Mouse (Mus musculus) CH12.LX (cell line): ENCODE results near the gene Il18r1. TPM values are rescaled to one million over a fixed set of nuclear protein-coding genes. Genes with fewer than 3 reads are reported as not detected.

Experiments used
- DNase-seq: peaks from one replicate; pipeline ENCODE4 v3.0.0-alpha.2; 2013; ENCODE audit errors: extremely low read depth
- H3K27ac ChIP-seq: 2 replicates; pipeline ENCODE4 v1.5.1; 2012; ENCODE audit warnings: low read depth, mild to moderate bottlenecking, control low read depth, moderate library complexity; ENCODE audit not compliant: insufficient read depth
- H3K27me3 ChIP-seq: replicated peaks from 2 replicates; pipeline ENCODE3; 2012; ENCODE audit warnings: inconsistent platforms
- H3K36me3 ChIP-seq, 2 experiments: replicated peaks in 1 of 2; 2 replicates each; pipeline versions ENCODE3 to v1.6.1; 2012; ENCODE audit warnings: inconsistent platforms in 1 of 2, low read length in 1 of 2, mild to moderate bottlenecking in 1 of 2, mixed read lengths in 1 of 2, moderate library complexity in 1 of 2; ENCODE audit not compliant: control insufficient read depth in 1 of 2, insufficient read depth in 1 of 2
- H3K4me1 ChIP-seq, 2 experiments: 2 replicates each; pipeline ENCODE4 v1.6.1; 2012; ENCODE audit warnings: inconsistent platforms in 1 of 2, moderate library complexity in 1 of 2; ENCODE audit not compliant: insufficient read depth in 2 of 2, control insufficient read depth in 1 of 2
- H3K4me2 ChIP-seq: 2 replicates; pipeline ENCODE4 v1.6.1; 2012; ENCODE audit warnings: low read depth, mild to moderate bottlenecking, control low read depth; ENCODE audit not compliant: poor library complexity, insufficient read depth, severe bottlenecking
- H3K4me3 ChIP-seq, 3 experiments: fragments of 150-350 bp in 1 of 3; sonication (generic) in 1 of 3; replicated peaks in 1 of 3; 2 replicates each; pipeline versions ENCODE3 to v1.5.1; 2011 to 2012; ENCODE audit warnings: low read depth in 2 of 3, low read length in 2 of 3, mild to moderate bottlenecking in 2 of 3, moderate library complexity in 2 of 3, control low read depth in 1 of 3, improper control_type of control experiment in 1 of 3, inconsistent platforms in 1 of 3, mixed read lengths in 1 of 3; ENCODE audit not compliant: poor library complexity in 1 of 3
- H3K79me2 ChIP-seq: replicated peaks from 2 replicates; pipeline ENCODE4 v1.6.1; 2012; ENCODE audit warnings: mild to moderate bottlenecking, moderate library complexity; ENCODE audit not compliant: control insufficient read depth, poor library complexity, insufficient read depth, severe bottlenecking; ENCODE audit errors: extremely low read depth
- H3K9ac ChIP-seq: 2 replicates; pipeline ENCODE4 v1.6.1; 2012; ENCODE audit warnings: low read depth, mild to moderate bottlenecking, control low read depth, moderate library complexity; ENCODE audit not compliant: insufficient read depth
- H3K9me3 ChIP-seq: replicated peaks from 2 replicates; pipeline ENCODE3; 2012; ENCODE audit warnings: low read length, inconsistent platforms, mixed read lengths
- CHD2 ChIP-seq: IDR thresholded peaks from 2 replicates; pipeline ENCODE4 v1.6.1; 2011; ENCODE audit warnings: low read length, improper control_type of control experiment
- CTCF ChIP-seq, 2 experiments: IDR thresholded peaks in 1 of 2; conservative IDR thresholded peaks in 1 of 2; 2 replicates each; pipeline ENCODE4 v1.5.1; 2011 to 2012; ENCODE audit warnings: low read depth in 2 of 2, low read length in 2 of 2, improper control_type of control experiment in 1 of 2, inconsistent platforms in 1 of 2, mild to moderate bottlenecking in 1 of 2, moderate library complexity in 1 of 2
- E2F4 ChIP-seq: IDR thresholded peaks from 2 replicates; pipeline ENCODE4 v1.6.1; 2011; ENCODE audit warnings: low read depth, low read length, improper control_type of control experiment; ENCODE audit not compliant: insufficient replicate concordance
- ELF1 ChIP-seq: IDR thresholded peaks from 2 replicates; pipeline ENCODE4 v1.6.1; 2014; ENCODE audit warnings: low read depth, mild to moderate bottlenecking, inconsistent platforms, low read length, improper control_type of control experiment
- GABPA ChIP-seq: IDR thresholded peaks from 2 replicates; pipeline ENCODE4 v1.6.1; 2012; ENCODE audit warnings: low read depth, low read length, improper control_type of control experiment, inconsistent platforms; ENCODE audit not compliant: insufficient replicate concordance
- HCFC1 ChIP-seq: IDR thresholded peaks from 2 replicates; pipeline ENCODE4 v1.6.1; 2012; ENCODE audit warnings: low read depth, mild to moderate bottlenecking, inconsistent platforms, low read length, improper control_type of control experiment
- IRF4 ChIP-seq: IDR thresholded peaks from 2 replicates; pipeline ENCODE4 v1.6.1; 2014; ENCODE audit warnings: low read depth, mild to moderate bottlenecking, inconsistent platforms, low read length, improper control_type of control experiment
- JUND ChIP-seq: conservative IDR thresholded peaks from 2 replicates; pipeline ENCODE4 v1.6.1; 2011; ENCODE audit warnings: low read depth, low read length, improper control_type of control experiment
- MAX ChIP-seq: IDR thresholded peaks from 2 replicates; pipeline ENCODE4 v1.6.1; 2011; ENCODE audit warnings: low read length, improper control_type of control experiment
- MEF2A ChIP-seq: IDR thresholded peaks from 2 replicates; pipeline ENCODE4 v1.6.1; 2014; ENCODE audit warnings: low read depth, mild to moderate bottlenecking, inconsistent platforms, low read length, improper control_type of control experiment, borderline replicate concordance
- MXI1 ChIP-seq: IDR thresholded peaks from 2 replicates; pipeline ENCODE4 v1.6.1; 2011; ENCODE audit warnings: mild to moderate bottlenecking, low read depth, low read length, improper control_type of control experiment
- PAX5 ChIP-seq: IDR thresholded peaks from 2 replicates; pipeline ENCODE4 v1.6.1; 2012; ENCODE audit warnings: low read length, inconsistent platforms, mixed read lengths
- POLR2AphosphoS2 ChIP-seq: IDR thresholded peaks from 2 replicates; pipeline ENCODE4 v1.6.1; 2011; ENCODE audit warnings: low read depth, low read length, improper control_type of control experiment
- RAD21 ChIP-seq: IDR thresholded peaks from 2 replicates; pipeline ENCODE4 v1.6.1; 2011; ENCODE audit warnings: low read depth, mild to moderate bottlenecking, low read length, improper control_type of control experiment, moderate library complexity
- SIN3A ChIP-seq: IDR thresholded peaks from 2 replicates; pipeline ENCODE4 v1.6.1; 2012; ENCODE audit warnings: low read length, improper control_type of control experiment, inconsistent platforms
- SMC3 ChIP-seq: IDR thresholded peaks from 2 replicates; pipeline ENCODE4 v1.6.1; 2011; ENCODE audit warnings: low read depth, low read length, improper control_type of control experiment
- TBP ChIP-seq: conservative IDR thresholded peaks from 2 replicates; pipeline ENCODE4 v1.6.1; 2011; ENCODE audit warnings: low read depth, low read length, improper control_type of control experiment
- TCF12 ChIP-seq: IDR thresholded peaks from 2 replicates; pipeline ENCODE4 v1.6.1; 2014; ENCODE audit warnings: low read depth, mild to moderate bottlenecking, inconsistent platforms, low read length, improper control_type of control experiment
- UBTF ChIP-seq: IDR thresholded peaks from 2 replicates; pipeline ENCODE4 v1.6.1; 2012; ENCODE audit warnings: low read depth, mild to moderate bottlenecking, inconsistent platforms, low read length, improper control_type of control experiment, moderate library complexity
- USF2 ChIP-seq: conservative IDR thresholded peaks from 2 replicates; pipeline ENCODE4 v1.6.1; 2011; ENCODE audit warnings: low read depth, low read length, improper control_type of control experiment
- ZKSCAN1 ChIP-seq: IDR thresholded peaks from 2 replicates; pipeline ENCODE4 v1.6.1; 2012; ENCODE audit warnings: low read depth, inconsistent platforms, low read length, improper control_type of control experiment, borderline replicate concordance
- ZMIZ1 ChIP-seq: IDR thresholded peaks from 2 replicates; pipeline ENCODE4 v1.6.1; 2012; ENCODE audit warnings: low read depth, mild to moderate bottlenecking, inconsistent platforms, low read length, improper control_type of control experiment
- ZNF384 ChIP-seq: IDR thresholded peaks from 2 replicates; pipeline ENCODE4 v1.6.1; 2012; ENCODE audit warnings: low read depth, low read length, improper control_type of control experiment, inconsistent platforms
- dilution Hi-C: fragments of 300-500 bp; cut with MboI; formaldehyde crosslinking; loops from 2 replicates; pipeline ENCODE4 v1.14.3; 2020; ENCODE audit warnings: low sequenced_read_pairs; ENCODE audit not compliant: extremely low pct_unique_long_range_greater_than_20kb, extremely low pct_ligation_motif_present
- in situ Hi-C: fragments of 300-500 bp; cut with MboI; formaldehyde crosslinking; loops from 3 replicates; pipeline ENCODE4 v1.14.3; 2019; ENCODE audit warnings: low sequenced_read_pairs, low pct_ligation_motif_present, low pct_unique_long_range_greater_than_20kb, mixed read lengths
- polyA plus RNA-seq: library from polyadenylated mRNA; unstranded; fragments of >175 nt; gene quantifications from 2 replicates; pipeline ENCODE4 v1.2.1, GENCODE M21; 2012; ENCODE audit warnings: low read depth; ENCODE audit not compliant: insufficient read length
- total RNA-seq, 2 experiments: library from RNA; depleted of rRNA; stranded (reverse); fragments of 300-350 nt in 1 of 2; fragments of >200 nt in 1 of 2; gene quantifications; 2 replicates each; pipeline ENCODE4 v1.2.3; 2012 to 2014

Gene Il18r1
- total and polyA plus RNA-seq, 3 experiments: 0.13 TPM; not detected in 2

GRCm38 (mm10) chr1:40427901-40428300 is 37.5 kb upstream of the Il18r1 start:
- TF ChIP-seq E2F4: no peak
- TF ChIP-seq MXI1: no peak
- no peak for TF ChIP-seq SIN3A
- TF ChIP-seq JUND: no peak
- no peak for TF ChIP-seq TCF12
- no peak for TF ChIP-seq ELF1
- no peak for TF ChIP-seq PAX5
- TF ChIP-seq CHD2: no peak
- TF ChIP-seq SMC3: no peak
- no peak for DNase-seq
- H3K79me2 ChIP-seq: no peaks in the 10 kb centered on the region
- in situ Hi-C loops (no loop called here), dilution Hi-C loops (no loop called here)
- no peak overlapping the region for H3K4me3 ChIP-seq
- no peaks in the 10 kb centered on the region for H3K4me1 ChIP-seq
- no peaks in the 10 kb centered on the region for H3K36me3 ChIP-seq
- no peak overlapping the region for H3K9ac ChIP-seq
- H3K9me3 ChIP-seq: no peaks in the 10 kb centered on the region
- H3K4me2 ChIP-seq: no peak overlapping the region
- H3K27me3 ChIP-seq: no peaks in the 10 kb centered on the region
- no peak overlapping the region for H3K27ac ChIP-seq

- Histone ChIP-seq H3K27ac (no peak within 1 kb of the TSS), H3K36me3 (no peaks in the 10 kb centered on the region), H3K9ac (no peak within 1 kb of the TSS), H3K27me3 (no peaks in the 10 kb centered on the region), H3K4me1 (no peaks in the 10 kb centered on the region), H3K79me2 (no peaks in the 10 kb centered on the region), H3K9me3 (no peaks in the 10 kb centered on the region), H3K4me3 (no peak within 1 kb of the TSS), H3K4me2 (no peak within 1 kb of the TSS)
- DNase-seq: no peak
- in situ Hi-C loops (no loop called here), dilution Hi-C loops (no loop called here)
- TF ChIP-seq IRF4 (no peak), MAX (no peak), POLR2AphosphoS2 (no peak), TCF12 (no peak), UBTF (no peak), HCFC1 (no peak), TBP (no peak), ZMIZ1 (no peak), CTCF (conservative IDR thresholded peaks at IDR 0.05 in 1 of 2, IDR thresholded peaks at IDR 0.05 in 1 of 2; ENCODE audit: low read depth in 2 of 2, low read length in 2 of 2) (no peak), MEF2A (no peak), E2F4 (no peak), MXI1 (no peak), ZKSCAN1 (no peak), GABPA (no peak), ZNF384 (no peak), RAD21 (no peak), USF2 (no peak)
Measured at GRCm38 (mm10) chr1:40428910-40429675, 36.3 kb upstream of the Il18r1 start, which contains the start of gene Il1rl1. Gene Il1rl1 (plus strand): TSS chr1:40429570.
